Mouse (Mus musculus) pancreas, adult 10 weeks (tissue): Measurements from ENCODE around the gene Akap1. TPM values are rescaled to one million over a fixed set of nuclear protein-coding genes. Genes with fewer than 3 reads are reported as not detected.

Source experiments
- polyA plus RNA-seq: library from polyadenylated mRNA; stranded (reverse); fragments of 350-450 nt; fragmentation: Illumina TruSeq; extraction: RNeasy Lipid Tissue Mini Kit (QIAGEN cat#74804); gene quantifications from one replicate; pipeline ENCODE4 v1.2.3, GENCODE M21; 2015; ENCODE audit warnings: low read depth, low replicate concordance; ENCODE audit not compliant: insufficient read depth

Gene Akap1
- 12.9 TPM for polyA plus RNA-seq

GRCm38 (mm10) chr11:88864458-88865197 lies at the start of gene Akap1:
Gene Akap1, minus strand, starts transcription at chr11:88864586.

Other genes starting within 250 kb of the Akap1 start
- gene Msi2, start 146.1 kb downstream of the Akap1 start, polyA plus RNA-seq, result 6.3 TPM
- gene Scpep1, start 90.9 kb upstream of the Akap1 start, polyA plus RNA-seq, result 12.4 TPM
- gene Elobl, start 102.3 kb upstream of the Akap1 start, polyA plus RNA-seq, result not detected
- 3.3 TPM for gene Coil, start 105.7 kb upstream of the Akap1 start, polyA plus RNA-seq
- 10.4 TPM for gene Trim25, start 134.8 kb upstream of the Akap1 start, polyA plus RNA-seq
- 2.1 TPM for gene Dgke, start 202.3 kb upstream of the Akap1 start, polyA plus RNA-seq
- gene Gm525, start 209.3 kb upstream of the Akap1 start, polyA plus RNA-seq, result not detected